Mouse (Mus musculus) gastrocnemius, adult 2 months (tissue): ENCODE results near the gene Ccl22. TPM values are rescaled to one million over a fixed set of nuclear protein-coding genes. Genes with fewer than 3 reads are reported as not detected.

Experiments used
- DNase-seq: peaks from one replicate; pipeline ENCODE4 v3.0.0; 2022
- H3K27ac ChIP-seq: fragments of 200-600 bp; 2 replicates; pipeline ENCODE4 v1.8.1; 2022; ENCODE audit warnings: mild to moderate bottlenecking
- H3K4me3 ChIP-seq: fragments of 200-600 bp; 2 replicates; pipeline ENCODE4 v1.8.1; 2022; ENCODE audit warnings: mild to moderate bottlenecking, moderate library complexity
- CTCF ChIP-seq: fragments of 200-600 bp; IDR thresholded peaks from 2 replicates; pipeline ENCODE4 v1.8.1; 2022; ENCODE audit warnings: antibody characterized with exemption, mild to moderate bottlenecking, moderate library complexity
- intact Hi-C: fragments of 180-260 bp; cut with DNase I; formaldehyde crosslinking; loops from one replicate; pipeline ENCODE4 v1.15.1; 2025
- long read RNA-seq, 2 experiments: library from polyadenylated mRNA; stranded (forward); transcript quantifications; one replicate each; pipeline ENCODE4 v2.0.0; 2021
- total RNA-seq, 2 experiments: library from RNA; stranded (reverse); gene quantifications; 2 replicates each; pipeline ENCODE4 v1.2.3; 2021

The Ccl22 gene
- total RNA-seq, result not detected
- long read RNA-seq, experiment 1, result 0 reads
- long read RNA-seq, experiment 2, result 0 reads

GRCm38 (mm10) chr8:94745476-94746184, at the start of gene Ccl22:
TSS of gene Ccl22 (plus strand) at chr8:94745590.
- no peak for TF ChIP-seq CTCF
- no peak for DNase-seq
- Histone ChIP-seq H3K27ac (no peak within 1 kb of the TSS), H3K4me3 (no peak within 1 kb of the TSS)
- intact Hi-C loops, result no loop called here

- Histone ChIP-seq H3K4me3 (peak within 1 kb of the TSS; percentile 69), H3K27ac (peak within 1 kb of the TSS; percentile 54)
- intact Hi-C loops, result no loop called here
- peak; percentile 58 for DNase-seq
- TF ChIP-seq CTCF, result no peak
Measured at GRCm38 (mm10) chr8:94695994-94696384, 49.4 kb upstream of the Ccl22 start, which contains the start of gene Pllp. TSS of gene Pllp (minus strand) at chr8:94696278.

GRCm38 (mm10) chr8:94696566-94696965, 48.8 kb upstream of the Ccl22 start:
- Histone ChIP-seq H3K27ac (no peak overlapping the region), H3K4me3 (peak overlapping the region; percentile 69)
- no peak for TF ChIP-seq CTCF
- intact Hi-C loops, result no loop called here
- no peak for DNase-seq

- no peak for TF ChIP-seq CTCF
- DNase-seq, result no peak
- Histone ChIP-seq H3K4me3 (no peak overlapping the region), H3K27ac (no peak overlapping the region)
- intact Hi-C loops, result no loop called here
Measured at GRCm38 (mm10) chr8:94697956-94698355, 47.4 kb upstream of the Ccl22 start.

- intact Hi-C loops, result no loop called here
- no peak for DNase-seq
- H3K27ac ChIP-seq, result no peak overlapping the region
- TF ChIP-seq CTCF, result no peak
- no peak overlapping the region for H3K4me3 ChIP-seq
Measured at GRCm38 (mm10) chr8:94699366-94699765, 46.0 kb upstream of the Ccl22 start.

- no peak overlapping the region for H3K27ac ChIP-seq
- intact Hi-C loops, result loop anchor here (5.0 to 10.0 kb wide), 3 partner anchors 33 to 208 kb away; partner anchors contain the start of gene Arl2bp
- DNase-seq, result no peak
- no peak for TF ChIP-seq CTCF
- no peak overlapping the region for H3K4me3 ChIP-seq
Measured at GRCm38 (mm10) chr8:94700421-94700935, 44.9 kb upstream of the Ccl22 start.

GRCm38 (mm10) chr8:94702156-94702555, 43.2 kb upstream of the Ccl22 start:
- H3K27ac ChIP-seq, result no peak overlapping the region
- intact Hi-C loops, result loop anchor here (2.0 to 10.0 kb wide), 4 partner anchors 35 to 210 kb away; partner anchors contain the start of gene Arl2bp
- no peak overlapping the region; the same call in 1 of the 2 replicates for H3K4me3 ChIP-seq

GRCm38 (mm10) chr8:94702844-94703813, 42.3 kb upstream of the Ccl22 start:
- DNase-seq, result peak; percentile 87
- intact Hi-C loops, result loop anchor here (2.0 to 10.0 kb wide), 4 partner anchors 36 to 211 kb away; partner anchors contain the start of gene Arl2bp
- Histone ChIP-seq H3K4me3 (peak overlapping the region; percentile 76), H3K27ac (peak overlapping the region; percentile 70)
- TF ChIP-seq CTCF, result no peak; the same call in none of the 2 replicates

More at GRCm38 (mm10) chr8:94702156-94702555, 43.2 kb upstream of the Ccl22 start:
- TF ChIP-seq CTCF, result no peak
- no peak for DNase-seq

GRCm38 (mm10) chr8:94703972-94704668, 41.3 kb upstream of the Ccl22 start:
- intact Hi-C loops, result loop anchor here (1.0 to 10.0 kb wide), 6 partner anchors 37 to 212 kb away; partner anchors contain the start of genes Arl2bp, Fam192a and Rspry1
- DNase-seq, result peak; percentile 93
- peak overlapping the region; percentile 10; the same call in 1 of the 2 replicates for H3K27ac ChIP-seq
- H3K4me3 ChIP-seq, result peak overlapping the region; percentile 76
- peak; percentile 89 for TF ChIP-seq CTCF

GRCm38 (mm10) chr8:94704669-94704984, 40.8 kb upstream of the Ccl22 start:
- intact Hi-C loops, result loop anchor here (1.0 to 10.0 kb wide), 5 partner anchors 37 to 212 kb away; partner anchors contain the start of genes Arl2bp, Fam192a and Rspry1
- Histone ChIP-seq H3K27ac (peak overlapping the region; percentile 10; the same call in 1 of the 2 replicates), H3K4me3 (peak overlapping the region; percentile 68)
- no peak for TF ChIP-seq CTCF
- DNase-seq, result no peak

GRCm38 (mm10) chr8:94705581-94706245, 39.7 kb upstream of the Ccl22 start:
- Histone ChIP-seq H3K4me3 (no peak overlapping the region), H3K27ac (peak overlapping the region; percentile 43)
- TF ChIP-seq CTCF, result no peak
- DNase-seq, result no peak
- intact Hi-C loops, result loop anchor here (2.0 to 10.0 kb wide), 2 partner anchors 105 to 199 kb away; partner anchors contain the start of genes Fam192a and Rspry1
